Mouse (Mus musculus) heart, adult 2 months (tissue): ENCODE data around the gene Nr2e3.

ENCODE experiments used
- CTCF ChIP-seq: fragments of 200-600 bp; IDR thresholded peaks from 2 replicates; pipeline ENCODE4 v1.8.1; 2022; ENCODE audit warnings: antibody characterized with exemption, mild to moderate bottlenecking, moderate library complexity
- POLR2A ChIP-seq: fragments of 200-500 bp; IDR thresholded peaks from 2 replicates; pipeline ENCODE4 v1.6.1; 2011; ENCODE audit warnings: mild to moderate bottlenecking, low read depth, low read length, control low read depth; ENCODE audit not compliant: insufficient read depth

- TF ChIP-seq POLR2A (no peak), CTCF (no peak)
Observed at GRCm38 (mm10) chr9:59945241-59945640, 15.2 kb downstream of the Nr2e3 start.
